Mouse (Mus musculus) neutrophil, adult 65 days (primary cell): ENCODE measurements around the gene Mat1a. TPM values are rescaled to one million over a fixed set of nuclear protein-coding genes. Genes with fewer than 3 reads are reported as not detected.

Experiments
- total RNA-seq: library from RNA; stranded (reverse); gene quantifications from 2 replicates; pipeline ENCODE4 v1.2.4, GENCODE M21; 2023

Mat1a gene
- total RNA-seq: not detected in 2 replicates

GRCm38 (mm10) chr14:41104853-41105444, at the start of gene Mat1a:
Mat1a (plus strand) TSS chr14:41105035.

DNA sequence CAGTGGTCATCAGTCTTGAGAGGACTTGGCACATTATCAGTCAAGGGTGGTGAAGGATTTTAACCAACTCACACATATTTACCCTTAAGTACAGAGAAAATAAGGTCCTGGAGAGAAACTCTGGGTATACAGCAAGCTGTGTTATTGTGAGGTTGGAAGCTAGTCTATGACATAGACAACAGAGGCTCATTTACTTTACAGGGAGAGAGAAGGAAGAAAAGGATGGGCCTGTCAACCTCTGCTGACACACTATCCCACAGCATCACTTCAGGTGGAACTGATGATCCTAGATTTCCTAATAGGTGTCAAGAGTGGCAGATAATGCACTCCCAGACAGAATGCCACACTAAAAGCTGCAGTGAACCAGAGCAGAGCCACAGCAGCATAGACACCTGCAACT, 35.7 kb upstream of the Mat1a start, which contains the start of gene Dydc2:
Dydc2 (minus strand) TSS at position 101 of the 400 bp plus-strand sequence.

DNA sequence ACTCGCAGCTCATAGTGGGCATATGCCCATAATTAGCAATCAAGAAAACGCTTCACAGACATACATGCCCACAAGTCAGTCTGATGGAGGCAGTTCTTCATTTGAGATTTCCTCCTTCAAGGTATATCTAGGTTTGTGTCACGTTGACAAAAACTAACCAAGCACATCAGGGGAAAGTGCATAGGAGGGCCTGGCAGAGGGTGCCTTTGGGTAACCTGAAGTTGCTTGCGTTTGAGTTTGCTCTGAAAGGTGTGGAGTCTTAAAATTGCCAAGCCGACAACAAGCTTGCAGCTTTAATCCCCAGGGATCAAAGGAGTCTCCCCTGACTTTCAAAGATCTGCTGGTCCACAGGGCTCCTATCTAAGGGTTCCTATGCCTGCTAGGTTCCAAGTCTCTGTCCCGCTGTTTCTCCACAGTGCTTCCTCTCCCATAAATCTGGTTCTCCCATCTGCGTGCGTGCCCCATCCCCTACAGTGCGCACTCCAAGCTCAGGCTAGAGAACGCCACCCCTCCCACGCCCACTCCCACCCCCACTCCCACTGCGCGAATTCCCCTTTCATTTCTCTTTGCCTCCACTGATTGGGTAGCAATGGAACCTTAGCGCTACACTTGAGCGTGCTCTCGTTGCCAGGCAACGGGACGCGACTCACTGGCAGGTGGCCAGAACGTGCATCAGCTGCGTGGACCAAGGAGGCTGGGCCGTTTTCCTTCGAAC, 32.4 kb upstream of the Mat1a start, which contains the start of gene Dydc1:
Dydc1 (plus strand) TSS at position 683 of the 715 bp plus-strand sequence.

DNA sequence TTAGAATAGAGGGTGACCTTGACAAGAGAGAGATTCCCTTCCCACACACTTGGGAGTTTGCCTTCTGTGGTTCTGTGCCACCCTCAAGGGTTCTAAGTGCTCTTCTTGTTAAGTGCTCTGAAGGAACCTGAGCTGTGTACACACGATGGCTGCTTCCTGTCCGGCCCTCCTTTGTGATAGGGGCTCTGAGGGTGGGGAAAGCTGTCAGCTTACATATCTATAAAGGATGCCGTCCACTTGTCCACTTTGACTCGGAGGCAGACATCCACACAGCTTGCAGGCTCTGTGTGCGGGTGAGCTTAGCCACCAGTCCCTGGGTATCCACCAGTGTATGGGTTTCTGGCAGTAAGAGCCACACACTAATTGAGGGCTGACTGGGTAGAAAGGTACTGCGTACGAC, 26.7 kb downstream of the Mat1a start, which contains the start of gene Sftpa1:
Sftpa1 (plus strand) TSS at position 243 of the 400 bp plus-strand sequence.

GRCm38 (mm10) chr14:41151220-41151898, 46.5 kb downstream of the Mat1a start, which contains the start of gene Mbl1:
Mbl1 (plus strand) TSS chr14:41151458.

Other genes starting within 250 kb of the Mat1a start
- gene Sh2d4b, start 211.8 kb upstream of the Mat1a start, total RNA-seq: 2.2 and 3.5 TPM in 2 replicates
- gene Tspan14, start 138.2 kb upstream of the Mat1a start, total RNA-seq: 93.4 and 119 TPM in 2 replicates
- gene Fam213a, start 91.2 kb upstream of the Mat1a start, total RNA-seq: 0.66 and 1.4 TPM in 2 replicates
- not detected in 2 replicates for gene Dydc2, start 35.8 kb upstream of the Mat1a start, total RNA-seq
- not detected in 2 replicates for gene Dydc1, start 32.1 kb upstream of the Mat1a start, total RNA-seq
- gene Sftpa1, start 26.7 kb downstream of the Mat1a start, total RNA-seq: not detected in 2 replicates
- not detected in 2 replicates for gene Mbl1, start 46.4 kb downstream of the Mat1a start, total RNA-seq
- gene Sftpd, start 80.1 kb downstream of the Mat1a start, total RNA-seq: not detected in 2 replicates
- not detected in 2 replicates for gene Gm2832, start 173.8 kb downstream of the Mat1a start, total RNA-seq
- gene Gm5798, start 243.6 kb downstream of the Mat1a start, total RNA-seq: not detected in 2 replicates